Mouse (Mus musculus) lung, embryonic 14.5 days (tissue): ENCODE results near the gene Neb. TPM values are rescaled to one million over a fixed set of nuclear protein-coding genes. Genes with fewer than 3 reads are reported as not detected.

Experiments
- ATAC-seq: fragments of 200-750 bp; cut with Nextera tagmentation; 2 replicates; pipeline ENCODE4 v1.8.0; 2017; ENCODE audit warnings: mild to moderate bottlenecking, moderate TSS enrichment, moderate library complexity; ENCODE audit not compliant: insufficient read depth
- DNase-seq: peaks from one replicate; pipeline ENCODE4 v3.0.0-alpha.2; 2015
- H3K27ac ChIP-seq: fragments of 300-500 bp; sonication (generic); 2 replicates; pipeline ENCODE4 v1.5.1; 2014; ENCODE audit warnings: low read depth, mild to moderate bottlenecking, moderate library complexity
- H3K27me3 ChIP-seq: fragments of 300-500 bp; sonication (generic); 2 replicates; pipeline ENCODE4 v1.6.1; 2014; ENCODE audit warnings: low read length, control low read depth; ENCODE audit not compliant: insufficient read depth
- H3K36me3 ChIP-seq: fragments of 300-500 bp; sonication (generic); 2 replicates; pipeline ENCODE4 v1.6.1; 2014; ENCODE audit warnings: control low read depth; ENCODE audit not compliant: insufficient read depth
- H3K4me1 ChIP-seq: fragments of 300-500 bp; sonication (generic); 2 replicates; pipeline ENCODE4 v1.6.1; 2014; ENCODE audit warnings: antibody characterized with exemption, control low read depth; ENCODE audit not compliant: insufficient read depth
- H3K4me2 ChIP-seq: fragments of 300-500 bp; sonication (generic); 2 replicates; pipeline ENCODE4 v1.6.1; 2014; ENCODE audit warnings: mild to moderate bottlenecking
- H3K4me3 ChIP-seq: fragments of 300-500 bp; sonication (generic); 2 replicates; pipeline ENCODE4 v1.5.1; 2014; ENCODE audit warnings: low read depth, low read length
- H3K9ac ChIP-seq: fragments of 300-500 bp; sonication (generic); 2 replicates; pipeline ENCODE4 v1.6.1; 2014
- H3K9me3 ChIP-seq: fragments of 300-500 bp; sonication (generic); 2 replicates; pipeline ENCODE4 v1.6.1; 2016; ENCODE audit warnings: low read depth, low read length, control low read depth
- CTCF ChIP-seq: IDR thresholded peaks from 2 replicates; pipeline ENCODE4 v1.5.1; 2016; ENCODE audit warnings: antibody characterized with exemption, low read depth
- WGBS: fragments of 180-500 bp; shearing (Covaris S2); extraction: QIAGEN DNeasy Blood & Tissue Kit; methylation state at CpG from one replicate; pipeline ENCODE4 v1.1.7; 2014; 5-methylcytosine and 5-hydroxymethylcytosine counted together
- polyA plus RNA-seq: library from polyadenylated mRNA; unstranded; fragments of >200 nt; fragmentation: Nextera tagmentation; extraction: Ambion mirVana; gene quantifications from 2 replicates; pipeline ENCODE4 v1.2.1, GENCODE M21; 2014

The Neb gene
- polyA plus RNA-seq, 1 experiment from 2014 or later: 0.59 TPM

DNA sequence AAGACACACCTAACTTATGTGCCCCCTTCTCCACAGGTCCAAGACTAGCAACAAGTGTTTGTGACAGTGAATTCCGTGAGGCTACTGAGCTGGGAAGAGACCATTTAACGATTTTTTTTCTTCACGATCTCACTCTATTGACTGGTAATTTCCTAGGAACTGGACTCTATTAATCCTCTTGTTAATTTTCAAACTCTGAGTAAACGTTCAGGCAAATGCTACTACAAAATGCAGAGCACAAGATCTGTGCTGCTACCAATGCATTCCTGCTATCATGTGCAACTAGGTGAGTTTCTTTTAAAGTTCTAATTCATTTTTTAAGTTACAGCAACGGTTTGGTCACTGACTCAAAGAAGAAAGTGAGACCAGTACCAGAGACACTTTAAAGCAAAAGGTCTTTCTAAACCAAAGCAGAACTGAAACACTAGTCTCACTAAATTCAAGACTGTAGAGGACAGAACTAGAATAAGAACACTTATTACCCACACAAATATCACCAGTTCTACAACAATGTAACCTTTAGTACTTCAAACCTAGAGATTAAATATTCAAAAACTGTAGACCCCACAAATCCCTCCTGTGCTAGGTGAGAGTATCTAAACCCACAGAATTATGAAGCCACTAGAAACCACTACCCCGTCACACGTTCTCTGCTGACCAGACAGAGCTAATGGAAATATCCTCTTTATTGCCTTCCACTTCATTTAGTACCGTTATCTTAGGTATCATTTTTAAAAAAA lies 44.8 kb upstream of the Neb start:
- Histone ChIP-seq H3K9me3 (no peaks in the 10 kb centered on the region), H3K4me3 (peak overlapping the region; percentile 98), H3K4me2 (peak overlapping the region; percentile 84), H3K27me3 (no peaks in the 10 kb centered on the region), H3K9ac (peak overlapping the region; percentile 96), H3K27ac (no peak overlapping the region), H3K36me3 (no peaks in the 10 kb centered on the region), H3K4me1 (no peaks in the 10 kb centered on the region; the same call in none of the 2 replicates)
- DNase-seq (no peak), ATAC-seq (no peak)
- TF ChIP-seq CTCF: no peak
- 39% methylated on average over 8 of the region's 8 CpGs for WGBS

DNA sequence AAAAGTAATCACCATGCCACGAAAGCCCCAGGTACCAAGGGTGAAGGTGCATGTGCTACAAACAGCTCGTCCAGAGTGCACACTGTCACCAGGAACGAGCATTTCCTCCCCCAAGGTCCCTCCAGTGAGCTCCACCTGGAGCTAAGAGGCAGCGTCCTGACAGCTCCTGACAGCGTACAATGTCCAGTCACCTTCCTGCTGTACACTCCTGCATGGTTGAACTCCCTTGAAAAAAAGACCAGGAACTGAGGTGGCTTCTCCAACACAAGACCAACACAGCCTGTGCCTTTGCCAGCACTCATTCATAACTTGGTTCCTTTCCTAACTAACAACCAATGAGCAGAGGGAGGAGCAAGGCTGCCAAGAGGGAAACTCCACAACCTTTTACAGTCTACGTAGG lies 42.9 kb upstream of the Neb start:
- Histone ChIP-seq H3K4me3 (no peak overlapping the region), H3K9ac (no peak overlapping the region), H3K4me2 (no peak overlapping the region), H3K27ac (no peak overlapping the region), H3K27me3 (no peaks in the 10 kb centered on the region), H3K9me3 (no peaks in the 10 kb centered on the region), H3K36me3 (peaks cover 3% of the 10 kb centered on the region), H3K4me1 (no peaks in the 10 kb centered on the region; the same call in none of the 2 replicates)
- no peak for TF ChIP-seq CTCF
- ATAC-seq (no peak), DNase-seq (no peak)
- 42% methylated on average over 6 of the region's 6 CpGs for WGBS

GRCm38 (mm10) chr2:52420001-52420710 lies 41.9 kb upstream of the Neb start:
- Histone ChIP-seq H3K9me3 (no peaks in the 10 kb centered on the region; the same call in 1 of the 2 replicates), H3K4me3 (no peak overlapping the region), H3K4me2 (no peak overlapping the region), H3K36me3 (peaks cover 14% of the 10 kb centered on the region), H3K27ac (no peak overlapping the region), H3K9ac (no peak overlapping the region), H3K27me3 (no peaks in the 10 kb centered on the region), H3K4me1 (no peaks in the 10 kb centered on the region; the same call in 1 of the 2 replicates)
- no peak for TF ChIP-seq CTCF
- DNase-seq: no peak
- WGBS: 85% methylated on average over 7 of the region's 7 CpGs
- no peak for ATAC-seq

DNA sequence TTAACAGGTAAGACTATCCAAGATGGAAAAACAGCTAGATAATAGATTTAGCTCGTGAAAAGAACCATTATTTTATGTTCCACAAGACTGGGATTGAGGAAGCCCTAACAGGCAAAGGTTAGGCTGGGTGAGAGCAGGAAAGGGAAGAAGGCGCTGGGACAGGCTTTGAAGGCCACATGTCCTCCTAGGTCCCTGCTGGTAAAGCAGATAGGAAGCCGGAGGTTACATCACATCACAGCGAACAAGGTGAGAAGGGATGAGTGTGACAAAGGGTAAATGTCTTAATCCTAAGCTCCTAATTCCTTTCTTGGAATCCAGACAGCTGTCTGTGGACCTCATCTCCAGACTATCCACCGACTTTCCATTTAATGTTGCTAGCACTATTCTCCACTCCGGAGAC lies 41.0 kb upstream of the Neb start:
- Histone ChIP-seq H3K27me3 (no peaks in the 10 kb centered on the region), H3K27ac (no peak overlapping the region), H3K4me1 (no peaks in the 10 kb centered on the region; the same call in 1 of the 2 replicates), H3K36me3 (peaks cover 14% of the 10 kb centered on the region), H3K9ac (no peak overlapping the region), H3K9me3 (no peaks in the 10 kb centered on the region; the same call in 1 of the 2 replicates), H3K4me3 (no peak overlapping the region), H3K4me2 (no peak overlapping the region)
- ATAC-seq: no peak
- 63% methylated on average over 6 of the region's 6 CpGs for WGBS
- no peak for TF ChIP-seq CTCF
- DNase-seq: no peak

GRCm38 (mm10) chr2:52412524-52413037 lies 34.3 kb upstream of the Neb start:
- H3K9ac ChIP-seq: no peak overlapping the region

GRCm38 (mm10) chr2:52406480-52406879 lies 28.2 kb upstream of the Neb start:
- H3K4me1 ChIP-seq: no peaks in the 10 kb centered on the region
- no peak overlapping the region for H3K27ac ChIP-seq
- peak; percentile 42; the same call in 1 of the 2 replicates for TF ChIP-seq CTCF
- no peak overlapping the region for H3K4me3 ChIP-seq
- H3K27me3 ChIP-seq: no peaks in the 10 kb centered on the region
- peaks cover 21% of the 10 kb centered on the region for H3K9me3 ChIP-seq
- 89% methylated on average over 1 of the region's 1 CpGs for WGBS
- H3K36me3 ChIP-seq: peaks cover 78% of the 10 kb centered on the region
- no peak overlapping the region for H3K4me2 ChIP-seq
- H3K9ac ChIP-seq: no peak overlapping the region
- DNase-seq: peak; percentile 43
- no peak for ATAC-seq

More at GRCm38 (mm10) chr2:52412524-52413037, 34.3 kb upstream of the Neb start:
- no peak for ATAC-seq
- WGBS: 98% methylated on average over 5 of the region's 5 CpGs
- Histone ChIP-seq H3K4me3 (no peak overlapping the region), H3K27ac (no peak overlapping the region), H3K36me3 (peaks cover 65% of the 10 kb centered on the region), H3K27me3 (no peaks in the 10 kb centered on the region), H3K9me3 (peaks cover 21% of the 10 kb centered on the region), H3K4me2 (no peak overlapping the region), H3K4me1 (no peaks in the 10 kb centered on the region)
- DNase-seq: no peak
- no peak for TF ChIP-seq CTCF

DNA sequence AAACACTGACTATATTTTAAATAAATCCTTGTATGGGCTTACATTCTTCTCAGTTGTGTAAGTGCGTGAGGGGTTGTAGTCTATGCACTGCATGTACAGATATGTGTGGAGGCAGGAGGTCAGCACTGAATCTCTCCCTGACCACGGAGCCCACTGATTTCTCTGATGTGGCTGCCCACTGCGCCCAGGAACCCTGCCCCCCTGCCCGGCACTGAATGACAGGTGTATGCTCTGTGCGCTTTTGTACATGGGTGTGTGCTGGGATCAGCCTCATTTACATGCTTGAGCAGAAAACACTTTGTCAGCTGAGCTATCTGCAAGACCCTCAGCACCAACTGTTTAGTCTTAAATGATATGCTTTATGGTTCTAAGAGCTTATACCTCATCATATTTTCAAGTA lies 27.0 kb upstream of the Neb start:
- Histone ChIP-seq H3K27ac (no peak overlapping the region), H3K4me3 (no peak overlapping the region), H3K9ac (no peak overlapping the region), H3K27me3 (no peaks in the 10 kb centered on the region), H3K4me2 (no peak overlapping the region), H3K36me3 (peaks cover 67% of the 10 kb centered on the region), H3K9me3 (peaks cover 8% of the 10 kb centered on the region), H3K4me1 (no peaks in the 10 kb centered on the region)
- WGBS: 90% methylated on average over 5 of the region's 5 CpGs
- DNase-seq (no peak), ATAC-seq (no peak)
- TF ChIP-seq CTCF: no peak
